Mouse (Mus musculus) myocyte (in vitro differentiated cells): ENCODE results near the gene Mypop.

Experiments
- CEBPB ChIP-seq: IDR thresholded peaks from 2 replicates; pipeline ENCODE4 v1.6.1; 2011; ENCODE audit warnings: mild to moderate bottlenecking, moderate library complexity; ENCODE audit not compliant: poor library complexity, insufficient read depth, severe bottlenecking
- E2F4 ChIP-seq: IDR thresholded peaks from one replicate; pipeline ENCODE4 v1.6.1; 2011; ENCODE audit warnings: mild to moderate bottlenecking, control low read depth, moderate library complexity; ENCODE audit not compliant: insufficient read depth
- MAX ChIP-seq: IDR thresholded peaks from one replicate; pipeline ENCODE4 v1.6.1; 2011; ENCODE audit warnings: low read depth, mild to moderate bottlenecking, control low read depth
- MYOD1 ChIP-seq, 3 experiments: IDR thresholded peaks; one replicate each; pipeline ENCODE4 v1.6.1; 2011; ENCODE audit warnings: control low read depth in 2 of 3, low read depth in 2 of 3, mild to moderate bottlenecking in 2 of 3, moderate library complexity in 1 of 3; ENCODE audit not compliant: insufficient read length in 2 of 3, control insufficient read depth in 1 of 3
- MYOG ChIP-seq, 3 experiments: IDR thresholded peaks; one replicate each; pipeline ENCODE4 v1.6.1; 2011; ENCODE audit warnings: control low read depth in 2 of 3, low read depth in 2 of 3, mild to moderate bottlenecking in 2 of 3; ENCODE audit not compliant: insufficient read length in 2 of 3, control insufficient read depth in 1 of 3, insufficient read depth in 1 of 3
- POLR2A ChIP-seq: IDR thresholded peaks from one replicate; pipeline ENCODE4 v1.6.1; 2011; ENCODE audit warnings: low read depth, mild to moderate bottlenecking, control low read depth, moderate library complexity; ENCODE audit not compliant: insufficient read length
- POLR2AphosphoS2 ChIP-seq: IDR thresholded peaks from one replicate; pipeline ENCODE4 v1.6.1; 2011; ENCODE audit warnings: low read depth, control low read depth; ENCODE audit not compliant: insufficient read length
- REST ChIP-seq: IDR thresholded peaks from one replicate; pipeline ENCODE4 v1.6.1; 2011; ENCODE audit warnings: mild to moderate bottlenecking, control low read depth, moderate library complexity; ENCODE audit not compliant: insufficient read depth, insufficient read length
- SRF ChIP-seq: IDR thresholded peaks from one replicate; pipeline ENCODE4 v1.6.1; 2011; ENCODE audit warnings: low read depth; ENCODE audit not compliant: control insufficient read depth, insufficient read length
- TCF12 ChIP-seq: IDR thresholded peaks from one replicate; pipeline ENCODE4 v1.6.1; 2011; ENCODE audit warnings: mild to moderate bottlenecking, control low read depth; ENCODE audit not compliant: poor library complexity, insufficient read depth, severe bottlenecking
- TCF3 ChIP-seq: IDR thresholded peaks from one replicate; pipeline ENCODE4 v1.6.1; 2011; ENCODE audit warnings: low read depth, control low read depth; ENCODE audit not compliant: insufficient read length
- USF1 ChIP-seq: IDR thresholded peaks from one replicate; pipeline ENCODE4 v1.6.1; 2011; ENCODE audit warnings: low read depth, mild to moderate bottlenecking, control low read depth, moderate library complexity

DNA sequence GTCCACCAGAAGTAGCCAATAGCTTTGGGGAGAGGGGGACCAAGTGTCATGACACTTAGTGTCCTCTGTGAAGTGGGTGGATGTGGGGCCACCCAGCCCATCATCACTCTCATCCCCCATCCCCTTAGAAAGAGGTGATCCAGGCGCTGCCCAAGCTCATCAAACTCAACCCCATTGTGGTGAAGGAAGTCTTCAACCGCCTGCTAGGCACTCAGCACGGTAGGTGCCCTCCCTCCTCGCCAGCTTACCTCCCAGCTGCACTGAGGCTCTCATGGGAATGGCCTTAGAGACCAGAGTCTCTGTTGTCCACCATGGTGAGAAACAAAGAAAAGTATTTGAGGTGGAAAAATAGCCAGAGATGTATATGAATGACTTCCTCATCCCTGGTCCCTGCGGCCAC, 58.2 kb downstream of the Mypop start:
- TF ChIP-seq POLR2A, result no peak
- no peak for TF ChIP-seq MAX
- TF ChIP-seq SRF, result no peak
- no peak for TF ChIP-seq USF1
- TF ChIP-seq POLR2AphosphoS2, result no peak
- no peak for TF ChIP-seq E2F4
- no peak for TF ChIP-seq TCF12
- no peak for TF ChIP-seq MYOG (IDR thresholded peaks at IDR 0.05; ENCODE audit: control insufficient read depth in 1 of 3, insufficient read depth in 1 of 3, insufficient read length in 2 of 3, low read depth in 2 of 3)
- TF ChIP-seq REST, result no peak
- no peak for TF ChIP-seq TCF3
- no peak for TF ChIP-seq CEBPB
- TF ChIP-seq MYOD1 (IDR thresholded peaks at IDR 0.05; ENCODE audit: control insufficient read depth in 1 of 3, insufficient read length in 2 of 3, low read depth in 2 of 3), result no peak
